Mouse (Mus musculus): ENCODE measurements around the gene Zfp40. TPM values are rescaled to one million over a fixed set of nuclear protein-coding genes. Genes with fewer than 3 reads are reported as not detected.
"Not testable (repeated sequence)": the region's sequence is repeated elsewhere in the genome, so short reads cannot be mapped to it uniquely, and the experiment has no call there.

Zfp40 gene
- total RNA-seq (2021) = 10 to 100 TPM; 18.4 to 20.7 TPM
- long read RNA-seq, experiment 1, full-length matches to known transcripts = 4 of 8 reads
- long read RNA-seq, experiment 1, partial matches to known transcripts = 2 of 8 reads
- long read RNA-seq, experiment 1, other reads (novel, unspliced or antisense) = 2 of 8 reads
- long read RNA-seq, experiment 2, full-length matches to known transcripts = 6 of 8 reads
- long read RNA-seq, experiment 2, partial matches to known transcripts = 0 of 8 reads
- long read RNA-seq, experiment 2, other reads (novel, unspliced or antisense) = 2 of 8 reads

GRCm38 (mm10) chr17:23192453-23193379 is at the start of gene Zfp40:
TSS of gene Zfp40 (minus strand) at chr17:23193252.
- no peak for TF ChIP-seq CTCF (IDR thresholded peaks at IDR 0.05)

GRCm38 (mm10) chr17:23218320-23218719 is 25.3 kb upstream of the Zfp40 start:
- Histone ChIP-seq H3K27ac (no peak overlapping the region), H3K4me3 (no peak overlapping the region)
- no peak for TF ChIP-seq CTCF (IDR thresholded peaks at IDR 0.05)
- DNase-seq (ENCODE audit: extremely low spot score in 1 of 2, low spot score in 2 of 2) = no peak
- intact Hi-C loops (cut with DNase I) = no loop called here

More at GRCm38 (mm10) chr17:23192453-23193379, at the start of gene Zfp40:
- H3K4me3 ChIP-seq = peak within 1 kb of the TSS; percentile 71
- intact Hi-C loops (cut with DNase I) = loop anchor here (5.0 to 10.0 kb wide), 4 partner anchors 325 to 512 kb away; partner anchors contain the start of gene Zfp945
- DNase-seq (ENCODE audit: extremely low spot score in 1 of 2, low spot score in 2 of 2) = peak; percentile 88 to 90
- H3K27ac ChIP-seq = peak within 1 kb of the TSS; percentile 88

- DNase-seq (ENCODE audit: extremely low spot score in 1 of 2, low spot score in 2 of 2); H3K4me3 ChIP-seq; H3K27ac ChIP-seq: not testable (repeated sequence)
- intact Hi-C loops (cut with DNase I) = loop anchor here (10.0 kb wide), 2 partner anchors 385 to 505 kb away; no protein-coding TSS in a partner anchor
- peak; percentile 60 for TF ChIP-seq CTCF (IDR thresholded peaks at IDR 0.05)
Measured at GRCm38 (mm10) chr17:23199856-23200255, 6.8 kb upstream of the Zfp40 start.

DNA sequence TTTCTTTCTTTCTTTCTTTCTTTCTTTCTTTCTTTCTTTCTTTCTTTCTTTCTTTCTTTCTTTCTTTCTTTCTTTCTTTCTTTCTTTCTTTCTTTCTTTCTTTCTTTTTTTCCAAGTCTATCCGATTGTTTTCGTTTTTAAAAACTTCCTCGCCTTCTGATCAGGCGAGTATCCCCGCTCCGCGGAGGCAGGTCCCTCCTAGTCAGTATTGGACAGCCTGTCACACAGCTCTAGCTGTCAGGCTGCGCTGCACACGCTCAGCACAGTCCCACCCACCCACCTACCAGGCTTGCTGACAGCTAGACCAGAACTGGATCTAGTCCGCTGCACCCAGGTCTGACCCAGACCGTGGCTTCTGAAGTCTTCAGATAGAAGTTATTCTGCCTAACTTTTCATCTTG is 389 bp upstream of the Zfp40 start:
- Histone ChIP-seq H3K4me3 (peak overlapping the region; percentile 71), H3K27ac (peak overlapping the region; percentile 59)
- peak; percentile 25 to 51 for DNase-seq (ENCODE audit: extremely low spot score in 1 of 2, low spot score in 2 of 2)
- TF ChIP-seq CTCF (IDR thresholded peaks at IDR 0.05) = no peak
- intact Hi-C loops (cut with DNase I) = loop anchor here (5.0 to 10.0 kb wide), 4 partner anchors 326 to 511 kb away; partner anchors contain the start of gene Zfp945

DNA sequence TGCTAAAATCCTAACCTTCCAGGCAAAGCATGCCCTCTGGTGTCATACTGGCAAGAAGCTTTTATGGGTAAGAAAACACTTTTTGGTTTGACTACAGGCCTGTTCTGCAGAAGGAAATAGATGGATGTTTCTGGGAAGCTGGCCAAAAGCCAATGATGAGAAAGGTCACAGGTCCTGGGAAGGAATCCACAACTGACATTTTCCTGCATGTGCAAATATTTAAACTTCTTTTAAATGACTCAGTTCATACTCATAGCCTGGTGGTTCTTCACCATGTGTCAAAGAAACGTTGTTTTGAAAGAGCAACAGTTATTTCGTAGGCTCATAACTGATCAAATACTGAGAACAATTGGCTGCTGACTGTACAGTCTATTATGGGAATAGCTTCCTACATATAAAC is 5.4 kb downstream of the Zfp40 start:
- intact Hi-C loops (cut with DNase I) = loop anchor here (10.0 kb wide), 1 partner anchor 833 kb away; no protein-coding TSS in a partner anchor
- no peak for TF ChIP-seq CTCF (IDR thresholded peaks at IDR 0.05)

More for the DNA sequence above, 5.4 kb downstream of the Zfp40 start:
- DNase-seq (ENCODE audit: extremely low spot score in 1 of 2, low spot score in 2 of 2) = no peak
- no peak overlapping the region for H3K4me3 ChIP-seq
- H3K27ac ChIP-seq = no peak overlapping the region

Other genes starting within 250 kb of the Zfp40 start
- not detected for gene Vmn2r-ps130, start 132.1 kb downstream of the Zfp40 start, total RNA-seq (2021)
- gene Vmn2r114, start 119.3 kb upstream of the Zfp40 start, total RNA-seq (2021) = not detected
- gene Vmn2r115, start 150.5 kb upstream of the Zfp40 start, total RNA-seq (2021) = not detected
- gene Vmn2r116, start 191.4 kb upstream of the Zfp40 start, total RNA-seq (2021) = not detected

Data from left cerebral cortex, adult 2 months (tissue).